Mouse (Mus musculus) MEL (cell line): ENCODE results near the gene Frmd4a. TPM values are rescaled to one million over a fixed set of nuclear protein-coding genes. Genes with fewer than 3 reads are reported as not detected.

Experiments
- DNase-seq: peaks from one replicate; pipeline ENCODE4 v3.0.0; 2011; ENCODE audit warnings: low read depth, low spot score
- H3K27ac ChIP-seq: 2 replicates; pipeline ENCODE4 v1.5.1; 2012; ENCODE audit warnings: low read depth, mild to moderate bottlenecking, control low read depth, low read length, moderate library complexity; ENCODE audit not compliant: control insufficient read depth
- H3K27me3 ChIP-seq, 2 experiments: fragments of 150-350 bp in 1 of 2; sonication (generic) in 1 of 2; 2 replicates each; pipeline ENCODE4 v1.6.1; 2012; ENCODE audit warnings: low read length in 2 of 2, mild to moderate bottlenecking in 2 of 2, improper control_type of control experiment in 1 of 2, moderate library complexity in 1 of 2; ENCODE audit not compliant: insufficient read depth in 2 of 2, control insufficient read depth in 1 of 2
- H3K36me3 ChIP-seq, 2 experiments: 2 replicates each; pipeline ENCODE4 v1.6.1; 2012 to 2014; ENCODE audit warnings: low read length in 2 of 2, improper control_type of control experiment in 1 of 2, inconsistent platforms in 1 of 2, mild to moderate bottlenecking in 1 of 2; ENCODE audit not compliant: insufficient read depth in 2 of 2, control insufficient read depth in 1 of 2
- H3K4me1 ChIP-seq, 2 experiments: fragments of 150-350 bp in 1 of 2; sonication (generic) in 1 of 2; 2 replicates each; pipeline ENCODE4 v1.6.1; 2012; ENCODE audit warnings: low read length in 2 of 2, improper control_type of control experiment in 1 of 2, mild to moderate bottlenecking in 1 of 2; ENCODE audit not compliant: insufficient read depth in 2 of 2, control insufficient read depth in 1 of 2
- H3K4me3 ChIP-seq, 2 experiments: fragments of 150-350 bp in 1 of 2; sonication (generic) in 1 of 2; 2 replicates each; pipeline ENCODE4 v1.5.1; 2012; ENCODE audit warnings: low read depth in 2 of 2, low read length in 2 of 2, mild to moderate bottlenecking in 2 of 2, moderate library complexity in 2 of 2, control low read depth in 1 of 2, improper control_type of control experiment in 1 of 2; ENCODE audit not compliant: control insufficient read depth in 1 of 2, insufficient read depth in 1 of 2
- H3K79me2 ChIP-seq: 2 replicates; pipeline ENCODE4 v1.6.1; 2012; ENCODE audit warnings: mild to moderate bottlenecking, low read length, moderate library complexity; ENCODE audit not compliant: control insufficient read depth, poor library complexity, insufficient read depth
- H3K9ac ChIP-seq: 2 replicates; pipeline ENCODE4 v1.6.1; 2012; ENCODE audit warnings: low read depth, mild to moderate bottlenecking, control low read depth, low read length, moderate library complexity; ENCODE audit not compliant: control insufficient read depth, poor library complexity, severe bottlenecking
- H3K9me3 ChIP-seq: fragments of 150-350 bp; sonication (generic); replicated peaks from 2 replicates; pipeline ENCODE4 v1.6.1; 2012; ENCODE audit warnings: mild to moderate bottlenecking, low read length, improper control_type of control experiment, moderate library complexity; ENCODE audit not compliant: insufficient read depth
- BHLHE40 ChIP-seq: IDR thresholded peaks from 2 replicates; pipeline ENCODE4 v1.6.1; 2012; ENCODE audit warnings: low read depth, mild to moderate bottlenecking, inconsistent platforms, low read length, improper control_type of control experiment, borderline replicate concordance
- CTCF ChIP-seq, 3 experiments: IDR thresholded peaks in 2 of 3; conservative IDR thresholded peaks in 1 of 3; 2 replicates each; pipeline ENCODE4 v1.5.1; 2011 to 2012; ENCODE audit warnings: low read length in 3 of 3, low read depth in 2 of 3, mild to moderate bottlenecking in 2 of 3, improper control_type of control experiment in 1 of 3, inconsistent platforms in 1 of 3, mixed read lengths in 1 of 3, moderate library complexity in 1 of 3; ENCODE audit not compliant: control insufficient read depth in 1 of 3, insufficient read depth in 1 of 3, poor library complexity in 1 of 3, severe bottlenecking in 1 of 3
- EP300 ChIP-seq, 2 experiments: IDR thresholded peaks; 2 replicates each; pipeline ENCODE4 v1.6.1; 2011; ENCODE audit warnings: improper control_type of control experiment in 2 of 2, low read length in 2 of 2, low read depth in 1 of 2, mild to moderate bottlenecking in 1 of 2
- MAFK ChIP-seq: IDR thresholded peaks from 2 replicates; pipeline ENCODE4 v1.6.1; 2011; ENCODE audit warnings: low read depth, mild to moderate bottlenecking, low read length, improper control_type of control experiment, borderline replicate concordance
- MAZ ChIP-seq: IDR thresholded peaks from 2 replicates; pipeline ENCODE4 v1.6.1; 2012; ENCODE audit warnings: low read depth, mild to moderate bottlenecking, inconsistent platforms, low read length, improper control_type of control experiment
- MXI1 ChIP-seq: IDR thresholded peaks from 2 replicates; pipeline ENCODE4 v1.6.1; 2011; ENCODE audit warnings: mild to moderate bottlenecking, low read depth, low read length, improper control_type of control experiment
- MYB ChIP-seq: IDR thresholded peaks from 2 replicates; pipeline ENCODE4 v1.6.1; 2011; ENCODE audit warnings: mild to moderate bottlenecking, low read depth, low read length, improper control_type of control experiment
- MYC ChIP-seq: IDR thresholded peaks from 2 replicates; pipeline ENCODE4 v1.6.1; 2011; ENCODE audit warnings: low read depth, mild to moderate bottlenecking, low read length, improper control_type of control experiment, moderate library complexity
- NELFE ChIP-seq: IDR thresholded peaks from 2 replicates; pipeline ENCODE4 v1.6.1; 2011; ENCODE audit warnings: low read depth, low read length, improper control_type of control experiment
- NRF1 ChIP-seq: IDR thresholded peaks from 2 replicates; pipeline ENCODE4 v1.6.1; 2014; ENCODE audit warnings: low read depth, mild to moderate bottlenecking, inconsistent platforms, low read length, improper control_type of control experiment, moderate library complexity; ENCODE audit not compliant: poor library complexity, insufficient read depth, severe bottlenecking
- POLR2A ChIP-seq, 2 experiments: IDR thresholded peaks; 2 replicates each; pipeline ENCODE4 v1.6.1; 2011 to 2012; ENCODE audit warnings: low read length in 2 of 2, mild to moderate bottlenecking in 2 of 2, control low read depth in 1 of 2, improper control_type of control experiment in 1 of 2, low read depth in 1 of 2, moderate library complexity in 1 of 2; ENCODE audit not compliant: control insufficient read depth in 1 of 2, insufficient read depth in 1 of 2, poor library complexity in 1 of 2
- POLR2AphosphoS5 ChIP-seq: IDR thresholded peaks from 2 replicates; pipeline ENCODE4 v1.6.1; 2012; ENCODE audit warnings: low read depth, borderline replicate concordance, mild to moderate bottlenecking, inconsistent platforms, low read length, moderate library complexity, mixed read lengths
- RAD21 ChIP-seq: IDR thresholded peaks from 2 replicates; pipeline ENCODE4 v1.6.1; 2011; ENCODE audit warnings: mild to moderate bottlenecking, low read depth, low read length, improper control_type of control experiment
- RCOR1 ChIP-seq: IDR thresholded peaks from 2 replicates; pipeline ENCODE4 v1.6.1; 2012; ENCODE audit warnings: low read depth, mild to moderate bottlenecking, inconsistent platforms, low read length, improper control_type of control experiment
- TBP ChIP-seq: IDR thresholded peaks from 2 replicates; pipeline ENCODE4 v1.8.0; 2011; ENCODE audit warnings: low read depth, low read length, improper control_type of control experiment
- TCF12 ChIP-seq: IDR thresholded peaks from 2 replicates; pipeline ENCODE4 v1.6.1; 2014; ENCODE audit warnings: low read depth, mild to moderate bottlenecking, inconsistent platforms, low read length, improper control_type of control experiment, moderate library complexity
- UBTF ChIP-seq: IDR thresholded peaks from 2 replicates; pipeline ENCODE4 v1.6.1; 2012; ENCODE audit warnings: low read depth, mild to moderate bottlenecking, inconsistent platforms, low read length, improper control_type of control experiment, moderate library complexity, borderline replicate concordance; ENCODE audit not compliant: insufficient read depth
- USF1 ChIP-seq: IDR thresholded peaks from 2 replicates; pipeline ENCODE4 v1.6.1; 2014; ENCODE audit warnings: low read depth, mild to moderate bottlenecking, inconsistent platforms, low read length, improper control_type of control experiment, moderate library complexity
- ZC3H11A ChIP-seq: IDR thresholded peaks from 2 replicates; pipeline ENCODE4 v1.6.1; 2012; ENCODE audit warnings: low read depth, mild to moderate bottlenecking, inconsistent platforms, low read length, improper control_type of control experiment
- ZNF384 ChIP-seq: IDR thresholded peaks from 2 replicates; pipeline ENCODE4 v1.6.1; 2012; ENCODE audit warnings: low read depth, mild to moderate bottlenecking, inconsistent platforms, low read length, improper control_type of control experiment
- polyA plus RNA-seq, 2 experiments: library from polyadenylated mRNA; stranded (reverse) in 1 of 2; unstranded in 1 of 2; fragments of >175 nt in 1 of 2; fragments of >200 nt in 1 of 2; gene quantifications; 2 replicates each; pipeline versions ENCODE4 v1.2.1 to v1.2.4; 2012; ENCODE audit warnings: low replicate concordance in 2 of 2, low read depth in 1 of 2; ENCODE audit not compliant: insufficient read length in 2 of 2, insufficient read depth in 1 of 2, missing spikeins in 1 of 2
- total RNA-seq: library from RNA; depleted of rRNA; stranded (reverse); fragments of 300-350 nt; gene quantifications from 2 replicates; pipeline ENCODE4 v1.2.3, GENCODE M21; 2012

Frmd4a gene
- total and polyA plus RNA-seq, 3 experiments = 6.4 to 14.4 TPM; not detected in 1

DNA sequence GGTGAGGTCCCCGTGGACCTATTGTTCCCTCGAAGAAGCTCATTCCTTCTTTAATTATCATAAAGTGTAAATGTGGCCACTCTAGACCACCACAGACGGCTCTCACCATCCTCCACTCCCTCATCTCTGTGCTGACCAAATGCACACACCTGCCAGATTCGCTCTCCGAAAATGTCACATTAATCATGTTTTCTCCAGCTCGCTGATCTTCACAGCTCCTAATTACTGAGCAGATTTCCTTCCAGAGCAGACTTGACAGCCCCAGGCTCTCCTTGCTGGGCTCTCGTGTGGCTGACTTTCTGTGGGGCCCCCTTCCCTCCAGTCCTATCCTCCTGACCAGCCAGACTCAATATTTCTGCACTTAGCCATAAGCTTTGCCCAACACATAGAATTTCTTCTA lies 191.7 kb downstream of the Frmd4a start:
- Histone ChIP-seq H3K4me1 (no peaks in the 10 kb centered on the region), H3K27ac (no peak overlapping the region), H3K79me2 (no peaks in the 10 kb centered on the region), H3K9ac (no peak overlapping the region), H3K9me3 (no peaks in the 10 kb centered on the region), H3K36me3 (no peaks in the 10 kb centered on the region), H3K27me3 (no peaks in the 10 kb centered on the region), H3K4me3 (no peak overlapping the region)
- no peak for DNase-seq
- no peak for TF ChIP-seq NELFE
- no peak for TF ChIP-seq TBP
- no peak for TF ChIP-seq USF1
- TF ChIP-seq NRF1 = no peak
- TF ChIP-seq MAZ = no peak
- TF ChIP-seq ZNF384 = no peak
- TF ChIP-seq MXI1 = no peak
- TF ChIP-seq CTCF (IDR thresholded peaks at IDR 0.05 in 2 of 3, conservative IDR thresholded peaks at IDR 0.05 in 1 of 3; ENCODE audit: control insufficient read depth in 1 of 3, insufficient read depth in 1 of 3, low read depth in 2 of 3, low read length in 3 of 3, poor library complexity in 1 of 3, severe bottlenecking in 1 of 3) = no peak
- no peak for TF ChIP-seq BHLHE40
- TF ChIP-seq MYC = no peak
- TF ChIP-seq EP300 (IDR thresholded peaks at IDR 0.05; ENCODE audit: low read depth in 1 of 2, low read length in 2 of 2) = no peak
- no peak for TF ChIP-seq POLR2AphosphoS5
- TF ChIP-seq TCF12 = no peak
- no peak for TF ChIP-seq MAFK
- TF ChIP-seq UBTF = no peak
- no peak for TF ChIP-seq ZC3H11A
- TF ChIP-seq RAD21 = no peak

DNA sequence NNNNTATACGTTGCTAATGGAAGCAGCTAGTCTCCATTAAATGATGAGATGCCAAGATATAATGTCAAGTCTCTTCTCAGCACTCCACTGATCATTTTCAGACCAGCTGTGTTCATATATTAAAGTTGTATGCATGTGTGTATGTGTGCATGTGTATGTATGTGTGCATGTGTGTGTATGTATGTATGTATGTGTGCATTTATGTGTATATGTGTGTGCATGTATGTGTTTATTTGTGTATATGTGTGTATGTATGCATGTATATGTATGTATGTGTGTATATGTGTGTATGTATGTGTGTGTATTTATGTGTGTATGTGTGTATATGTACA lies 204.9 kb downstream of the Frmd4a start:
- H3K27ac ChIP-seq = no peak overlapping the region
- no peaks in the 10 kb centered on the region for H3K9me3 ChIP-seq
- peaks cover 1 to 3% of the 10 kb centered on the region in 2 experiments; a peak in 2 of 4 replicates for H3K27me3 ChIP-seq
- no peaks in the 10 kb centered on the region for H3K4me1 ChIP-seq
- no peak overlapping the region for H3K9ac ChIP-seq
- H3K4me3 ChIP-seq = no peak overlapping the region
- TF ChIP-seq RCOR1 = no peak
- no peak for TF ChIP-seq MYB
- no peak for TF ChIP-seq USF1
- TF ChIP-seq POLR2A (IDR thresholded peaks at IDR 0.05; ENCODE audit: control insufficient read depth in 1 of 2, insufficient read depth in 1 of 2, low read depth in 1 of 2, low read length in 2 of 2, poor library complexity in 1 of 2) = no peak
- no peak for TF ChIP-seq RAD21
- no peak for TF ChIP-seq EP300 (IDR thresholded peaks at IDR 0.05; ENCODE audit: low read depth in 1 of 2, low read length in 2 of 2)
- H3K79me2 ChIP-seq = no peaks in the 10 kb centered on the region
- H3K36me3 ChIP-seq = no peaks in the 10 kb centered on the region
- DNase-seq = no peak
